Mouse (Mus musculus) left cerebral cortex, adult 11 months (tissue): ENCODE results near the gene Trim15.

Source experiments
- DNase-seq: peaks from one replicate; pipeline ENCODE4 v3.0.0; 2022; ENCODE audit warnings: low spot score

Trim15 gene

GRCm38 (mm10) chr17:36869284-36869954 is 2.4 kb upstream of the Trim15 start, which contains the start of gene Trim10:
Gene Trim10, plus strand, starts transcription at chr17:36869574.
- DNase-seq = no peak

- no peak for DNase-seq
Measured at GRCm38 (mm10) chr17:36868836-36869235, 1.8 kb upstream of the Trim15 start.

- no peak for DNase-seq
Measured at GRCm38 (mm10) chr17:36861680-36862079, 5.3 kb downstream of the Trim15 start.

- DNase-seq = no peak
Measured at GRCm38 (mm10) chr17:36858181-36858580, 8.8 kb downstream of the Trim15 start.

GRCm38 (mm10) chr17:36856236-36856635 is 10.8 kb downstream of the Trim15 start:
- no peak for DNase-seq

- DNase-seq = no peak
Measured at GRCm38 (mm10) chr17:36855484-36855883, 11.5 kb downstream of the Trim15 start.

GRCm38 (mm10) chr17:36851627-36852026 is 15.4 kb downstream of the Trim15 start:
- no peak for DNase-seq

- DNase-seq = no peak
Measured at GRCm38 (mm10) chr17:36851200-36851599, 15.8 kb downstream of the Trim15 start.

- no peak for DNase-seq
Measured at GRCm38 (mm10) chr17:36849992-36850391, 17.0 kb downstream of the Trim15 start.

GRCm38 (mm10) chr17:36848911-36849310 is 18.1 kb downstream of the Trim15 start:
- DNase-seq = no peak

GRCm38 (mm10) chr17:36844725-36845124 is 22.3 kb downstream of the Trim15 start:
- no peak for DNase-seq

GRCm38 (mm10) chr17:36844286-36844719 is 22.7 kb downstream of the Trim15 start:
- no peak for DNase-seq

- DNase-seq = no peak
Measured at GRCm38 (mm10) chr17:36843696-36844095, 23.3 kb downstream of the Trim15 start.

- no peak for DNase-seq
Measured at GRCm38 (mm10) chr17:36840961-36841445, 26.0 kb downstream of the Trim15 start.

GRCm38 (mm10) chr17:36839931-36840330 is 27.1 kb downstream of the Trim15 start:
- no peak for DNase-seq

GRCm38 (mm10) chr17:36839001-36839400 is 28.0 kb downstream of the Trim15 start:
- DNase-seq = no peak

- peak; percentile 94 for DNase-seq
Measured at GRCm38 (mm10) chr17:36836874-36837647, 29.9 kb downstream of the Trim15 start, which contains the start of gene Trim26. Gene Trim26, plus strand, starts transcription at chr17:36837134.

GRCm38 (mm10) chr17:36836427-36836812 is 30.6 kb downstream of the Trim15 start:
- no peak for DNase-seq

GRCm38 (mm10) chr17:36835591-36836426 is 31.2 kb downstream of the Trim15 start:
- no peak for DNase-seq

- DNase-seq = no peak
Measured at GRCm38 (mm10) chr17:36832694-36833093, 34.3 kb downstream of the Trim15 start.

GRCm38 (mm10) chr17:36830470-36830869 is 36.5 kb downstream of the Trim15 start:
- DNase-seq = no peak

- no peak for DNase-seq
Measured at GRCm38 (mm10) chr17:36828488-36828887, 38.5 kb downstream of the Trim15 start.
